In the genomic region with DNA sequence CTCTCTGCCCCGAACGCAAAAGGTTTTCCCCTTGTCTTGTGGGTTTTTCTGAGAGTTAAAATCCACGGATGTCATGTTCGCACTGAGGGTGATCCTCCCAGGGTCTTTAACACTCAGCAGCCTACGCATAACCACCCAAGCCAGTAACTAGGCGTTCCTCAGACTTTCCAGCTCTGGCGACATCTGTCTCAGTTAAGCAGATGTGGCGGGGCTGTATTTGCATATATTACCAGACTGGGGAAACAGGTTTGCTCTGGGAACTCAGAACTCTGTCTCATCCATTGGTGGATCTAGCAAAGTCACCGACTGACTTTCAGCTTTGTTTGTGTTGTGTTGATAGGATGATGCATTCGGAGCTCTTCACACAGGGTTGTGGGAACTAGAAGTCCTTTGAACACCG, we compare ENCODE assay signal across 8 mouse cellular contexts. TPM values are rescaled to one million over a fixed set of nuclear protein-coding genes. Genes with fewer than 3 reads are reported as not detected.
DNase-seq lines count a peak whose midpoint lies in the region; ATAC-seq lines count a peak whose summit lies in the region.

No protein-coding gene starts in this region.

- no peaks in the 10 kb centered on the region for H3K36me3 ChIP-seq in heart, embryonic 15.5 days
- H3K36me3 ChIP-seq in hindbrain, embryonic 15.5 days, result no peaks in the 10 kb centered on the region
- no peaks in the 10 kb centered on the region for H3K36me3 ChIP-seq in midbrain, embryonic 14.5 days (ENCODE audit: control insufficient read depth, insufficient read depth, low read length)

- H3K4me2 ChIP-seq in heart, embryonic 15.5 days, result peak overlapping the region; percentile 77
- H3K4me2 ChIP-seq in hindbrain, embryonic 15.5 days, result peak overlapping the region; percentile 67
- peak overlapping the region; percentile 60 for H3K4me2 ChIP-seq in midbrain, embryonic 14.5 days (ENCODE audit: low read length)

- ATAC-seq in heart, embryonic 15.5 days (replicated peaks; ENCODE audit: insufficient number of reproducible peaks, insufficient read depth, low FRiP score, low read depth), result no peak
- no peak for ATAC-seq in hindbrain, embryonic 15.5 days (ENCODE audit: low FRiP score, low read depth)
- no peak for ATAC-seq in midbrain, embryonic 14.5 days (ENCODE audit: low FRiP score, low TSS enrichment)

- H3K9me3 ChIP-seq in heart, embryonic 15.5 days (replicated peaks), result no peaks in the 10 kb centered on the region
- H3K9me3 ChIP-seq in hindbrain, embryonic 15.5 days, result no peaks in the 10 kb centered on the region
- H3K9me3 ChIP-seq in midbrain, embryonic 14.5 days (ENCODE audit: control insufficient read depth, low read length), result no peaks in the 10 kb centered on the region

- H3K27me3 ChIP-seq in heart, embryonic 15.5 days, result peaks cover 15% of the 10 kb centered on the region
- H3K27me3 ChIP-seq in hindbrain, embryonic 15.5 days, result peaks cover 18% of the 10 kb centered on the region
- peaks cover 12% of the 10 kb centered on the region; the same call in 1 of the 2 replicates for H3K27me3 ChIP-seq in midbrain, embryonic 14.5 days (ENCODE audit: control insufficient read depth, insufficient read depth, low read length)

- WGBS in heart, embryonic 15.5 days, result 9% methylated on average over 11 of the region's 11 CpGs
- 11% methylated on average over 11 of the region's 11 CpGs for WGBS in hindbrain, embryonic 15.5 days
- 10% methylated on average over 11 of the region's 11 CpGs for WGBS in midbrain, embryonic 14.5 days

- peak overlapping the region; percentile 41 for H3K4me3 ChIP-seq in heart, embryonic 15.5 days
- peak overlapping the region; percentile 35 for H3K4me3 ChIP-seq in hindbrain, embryonic 15.5 days
- peak overlapping the region; percentile 27 for H3K4me3 ChIP-seq in midbrain, embryonic 14.5 days (replicated peaks; ENCODE audit: low read depth, low read length)

- DNase-seq in heart, adult 18-20 months, result no peak
- peak; percentile 52 for DNase-seq in R1 (ENCODE audit: low read depth, low spot score)
- no peak for DNase-seq in midbrain, embryonic 14.5 days
- no peak for DNase-seq in urinary bladder, adult 2 months (ENCODE audit: low spot score)
- DNase-seq in Muller cell, postnatal 12 days (ENCODE audit: inconsistent ontology term), result no peak
- no peak for DNase-seq in adrenal gland, adult 8-10 months

- peaks cover 13% of the 10 kb centered on the region for H3K4me1 ChIP-seq in heart, embryonic 15.5 days (replicated peaks)
- peaks cover 13% of the 10 kb centered on the region for H3K4me1 ChIP-seq in hindbrain, embryonic 15.5 days (replicated peaks)
- peaks cover 14% of the 10 kb centered on the region; the same call in 1 of the 2 replicates for H3K4me1 ChIP-seq in midbrain, embryonic 14.5 days (ENCODE audit: control insufficient read depth, insufficient read depth, low read length)

- peak overlapping the region; percentile 51; the same call in 1 of the 2 replicates for H3K9ac ChIP-seq in heart, embryonic 15.5 days
- peak overlapping the region; percentile 38; the same call in 1 of the 2 replicates for H3K9ac ChIP-seq in hindbrain, embryonic 15.5 days
- peak overlapping the region; percentile 4; the same call in 1 of the 2 replicates for H3K9ac ChIP-seq in midbrain, embryonic 14.5 days (replicated peaks; ENCODE audit: low read length)

- H3K27ac ChIP-seq in heart, embryonic 15.5 days, result no peak overlapping the region
- H3K27ac ChIP-seq in hindbrain, embryonic 15.5 days (replicated peaks), result no peak overlapping the region
- H3K27ac ChIP-seq in midbrain, embryonic 14.5 days (replicated peaks; ENCODE audit: low read depth, low read length), result no peak overlapping the region

RNA-seq across cellular contexts. Expression of gene Tnfrsf19, which starts 10.7 kb away (rescaled TPM):
- 16.7 and 22.8 TPM in 2 replicates for polyA plus RNA-seq in heart, embryonic 15.5 days (2015; fragmentation: Nextera tagmentation; extraction: Ambion mirVana)
- 1 to 10 TPM; 2.8 to 3.2 TPM for total RNA-seq in heart, adult 18-20 months (2021)
- 32.1 and 32.3 TPM in 2 replicates for polyA plus RNA-seq in hindbrain, embryonic 15.5 days (2015; fragmentation: Nextera tagmentation; extraction: Ambion mirVana)
- 25.4 and 46.9 TPM in 2 replicates for polyA plus RNA-seq in midbrain, embryonic 14.5 days (2014; fragmentation: Nextera tagmentation; extraction: Ambion mirVana)
- 36.9 and 45.7 TPM in 2 replicates for polyA plus RNA-seq in urinary bladder, adult 2 months (2012; rRNA removed)
- 10 to 100 TPM; 43.0 to 81.1 (median 59.0) TPM for total RNA-seq in adrenal gland, adult 8-10 months (2022)
